Mouse (Mus musculus) spleen, adult 2 months (tissue): Measurements from ENCODE around the gene Krtap13. TPM values are rescaled to one million over a fixed set of nuclear protein-coding genes. Genes with fewer than 3 reads are reported as not detected.

Experiments used
- DNase-seq, 2 experiments: peaks; one replicate each; pipeline versions ENCODE4 v3.0.0 to v3.0.0-alpha.2; 2012 to 2021; ENCODE audit warnings: low spot score in 2 of 2, low read depth in 1 of 2
- H3K27ac ChIP-seq: fragments of 200-500 bp; 2 replicates; pipeline ENCODE4 v1.5.1; 2012; ENCODE audit warnings: low read length, inconsistent platforms; ENCODE audit not compliant: insufficient read depth
- H3K27me3 ChIP-seq: fragments of 200-500 bp; 2 replicates; pipeline ENCODE4 v1.6.1; 2012; ENCODE audit warnings: mild to moderate bottlenecking, moderate library complexity, low read length, inconsistent platforms; ENCODE audit not compliant: control insufficient read depth, insufficient read depth
- H3K36me3 ChIP-seq: fragments of 200-500 bp; 2 replicates; pipeline ENCODE4 v1.6.1; 2012; ENCODE audit warnings: mild to moderate bottlenecking, low read length, inconsistent platforms; ENCODE audit not compliant: control insufficient read depth, insufficient read depth
- H3K4me1 ChIP-seq: fragments of 200-500 bp; 2 replicates; pipeline ENCODE4 v1.6.1; 2011; ENCODE audit warnings: inconsistent platforms; ENCODE audit not compliant: control insufficient read depth, insufficient read depth, insufficient read length
- H3K4me3 ChIP-seq: fragments of 200-500 bp; 2 replicates; pipeline ENCODE4 v1.5.1; 2011; ENCODE audit warnings: mild to moderate bottlenecking, inconsistent platforms; ENCODE audit not compliant: insufficient read depth, insufficient read length; ENCODE audit errors: extremely low read depth
- CTCF ChIP-seq: fragments of 200-500 bp; IDR thresholded peaks from 2 replicates; pipeline ENCODE4 v1.5.1; 2011; ENCODE audit warnings: mild to moderate bottlenecking, inconsistent platforms; ENCODE audit not compliant: insufficient read depth, insufficient read length, insufficient replicate concordance; ENCODE audit errors: extremely low read depth
- POLR2A ChIP-seq: fragments of 200-500 bp; IDR thresholded peaks from 2 replicates; pipeline ENCODE4 v1.6.1; 2011; ENCODE audit warnings: low read depth, low read length, inconsistent platforms
- WGBS: fragments of 180-500 bp; shearing (Covaris S2); methylation state at CpG from one replicate; pipeline ENCODE4 v1.1.7; 2018; 5-methylcytosine and 5-hydroxymethylcytosine counted together
- polyA plus RNA-seq: library from polyadenylated mRNA; depleted of rRNA; stranded (reverse); fragments of >200 nt; gene quantifications from 2 replicates; pipeline ENCODE4 v1.2.3, GENCODE M21; 2012

Krtap13 gene
- polyA plus RNA-seq, 1 experiment = not detected

DNA sequence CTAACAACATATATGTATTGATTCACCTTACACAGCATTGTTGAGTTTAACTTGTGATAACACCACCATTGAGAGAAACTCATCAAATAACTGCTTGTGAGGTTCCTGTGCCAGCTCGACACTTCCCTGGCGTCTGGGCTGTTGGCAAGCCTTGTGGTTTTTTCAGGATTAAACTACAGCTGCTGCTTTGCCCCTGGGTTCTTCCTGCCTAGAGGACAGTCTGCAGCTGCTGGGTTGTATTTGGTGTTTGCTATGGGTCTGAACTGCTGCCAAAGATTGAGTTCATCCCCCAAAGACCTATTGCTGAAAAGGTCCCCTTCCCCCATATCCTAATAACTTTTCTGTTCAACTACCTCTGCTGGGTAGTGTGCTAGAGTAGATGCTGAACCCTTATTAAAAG is 16.0 kb downstream of the Krtap13 start:
- no peak for TF ChIP-seq POLR2A
- no peak for TF ChIP-seq CTCF
- H3K27me3 ChIP-seq = no peaks in the 10 kb centered on the region

DNA sequence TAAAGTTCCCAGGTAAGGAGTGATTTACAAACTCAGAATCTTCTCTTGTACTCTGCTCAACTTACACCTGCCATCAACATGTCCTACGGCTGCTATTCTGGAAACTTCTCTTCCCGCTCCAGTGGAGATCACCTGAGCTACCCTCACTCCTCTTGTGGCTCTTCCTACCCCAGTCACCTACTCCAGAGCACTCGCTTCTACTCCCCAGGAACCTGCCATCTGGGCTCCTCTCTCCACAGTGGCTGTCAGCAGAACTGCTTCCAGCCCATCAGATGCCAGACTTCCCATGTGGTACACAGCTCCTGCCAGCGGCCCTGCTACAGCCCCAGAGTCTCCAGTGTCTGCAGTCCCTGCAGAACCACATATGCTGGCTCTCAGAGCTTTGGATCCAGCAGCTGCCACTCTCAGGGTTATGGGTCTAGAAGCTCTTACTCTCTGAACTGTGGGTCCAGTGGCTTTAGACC is 22.6 kb downstream of the Krtap13 start, which contains the start of gene Krtap13-1:
Gene Krtap13-1 (plus strand): TSS at position 51 of the 464 bp plus-strand sequence.
- DNase-seq = no peak
- no peak within 1 kb of the TSS for H3K4me3 ChIP-seq
- no peaks in the 10 kb centered on the region for H3K4me1 ChIP-seq
- no peaks in the 10 kb centered on the region for H3K27me3 ChIP-seq
- no peak within 1 kb of the TSS for H3K27ac ChIP-seq
- WGBS = 78% methylated on average over 4 of the region's 4 CpGs
- TF ChIP-seq CTCF (no peak), POLR2A (no peak)
- no peaks in the 10 kb centered on the region for H3K36me3 ChIP-seq

More for the DNA sequence above, 16.0 kb downstream of the Krtap13 start:
- Histone ChIP-seq H3K4me1 (no peaks in the 10 kb centered on the region), H3K36me3 (no peaks in the 10 kb centered on the region), H3K4me3 (no peak overlapping the region), H3K27ac (no peak overlapping the region)
- WGBS = 29% methylated on average over 2 of the region's 2 CpGs
- DNase-seq = no peak

DNA sequence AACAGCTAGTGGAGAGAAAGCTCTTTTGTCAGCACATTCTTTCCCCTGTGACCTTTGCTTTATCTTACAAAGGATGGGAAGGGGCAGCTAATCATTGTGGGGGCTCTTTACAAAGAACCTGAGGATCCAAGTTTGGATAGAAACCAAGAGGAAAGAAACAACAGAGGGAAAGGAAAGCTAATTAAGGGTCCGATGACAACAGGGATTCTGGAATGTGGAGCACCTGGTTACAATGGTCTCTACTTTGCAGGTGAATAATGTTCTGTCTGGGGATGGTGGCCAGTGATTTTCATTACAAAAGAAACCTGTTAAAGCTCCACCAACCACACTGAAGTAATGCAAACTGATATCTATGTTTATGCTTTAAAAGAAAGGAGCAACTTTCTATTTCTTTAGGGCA is 31.4 kb downstream of the Krtap13 start:
- no peak overlapping the region for H3K4me3 ChIP-seq
- no peaks in the 10 kb centered on the region for H3K36me3 ChIP-seq
- TF ChIP-seq CTCF (no peak), POLR2A (no peak)
- DNase-seq = no peak
- H3K4me1 ChIP-seq = no peaks in the 10 kb centered on the region
- no peak overlapping the region for H3K27ac ChIP-seq
- H3K27me3 ChIP-seq = no peaks in the 10 kb centered on the region
- 57% methylated on average over 1 of the region's 1 CpGs for WGBS

DNA sequence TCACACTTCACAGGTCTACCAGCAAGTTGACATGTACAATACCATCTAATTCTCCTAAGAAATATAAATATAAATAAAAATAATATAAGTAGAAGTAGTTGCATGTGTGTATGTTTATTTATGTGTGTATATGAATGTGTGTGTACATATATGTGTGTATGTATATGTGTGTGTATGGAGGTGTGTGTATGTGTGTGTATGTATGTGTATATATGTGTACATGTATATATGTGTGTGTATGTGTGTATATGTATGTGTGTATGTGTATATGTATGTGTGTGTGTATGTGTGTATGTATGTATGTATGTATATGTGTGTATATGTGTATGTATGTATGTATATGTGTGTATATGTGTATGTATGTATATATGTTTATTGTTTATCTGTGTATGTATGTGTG is 34.9 kb downstream of the Krtap13 start:
- Histone ChIP-seq H3K4me1 (no peaks in the 10 kb centered on the region), H3K4me3 (no peak overlapping the region), H3K27me3 (no peaks in the 10 kb centered on the region), H3K27ac (no peak overlapping the region), H3K36me3 (no peaks in the 10 kb centered on the region)
- TF ChIP-seq CTCF (no peak), POLR2A (no peak)
- DNase-seq = no peak

DNA sequence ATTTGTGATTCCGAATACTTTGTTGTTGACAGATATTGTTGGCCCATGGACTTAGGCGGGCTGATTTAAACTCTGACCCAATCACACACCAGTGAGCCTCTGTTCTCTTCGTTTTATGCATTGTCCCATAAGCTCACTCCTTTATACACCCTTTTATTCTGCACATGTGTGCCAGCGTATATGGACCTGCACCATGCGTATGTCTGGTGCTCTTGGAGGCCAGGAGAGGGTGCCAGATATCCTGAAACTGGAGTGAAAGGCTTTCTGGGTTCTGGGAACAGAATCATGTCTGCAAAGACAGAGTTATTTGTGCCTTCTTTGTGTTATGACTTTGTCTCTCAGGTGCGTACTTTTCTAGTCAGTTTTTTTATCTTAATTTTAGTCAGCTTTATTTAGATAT is 40.2 kb downstream of the Krtap13 start:
- Histone ChIP-seq H3K4me3 (no peak overlapping the region), H3K27me3 (no peaks in the 10 kb centered on the region), H3K36me3 (no peaks in the 10 kb centered on the region), H3K27ac (no peak overlapping the region), H3K4me1 (no peaks in the 10 kb centered on the region)
- no peak for TF ChIP-seq POLR2A
- TF ChIP-seq CTCF = no peak
- no peak for DNase-seq
- 86% methylated on average over 6 of the region's 6 CpGs for WGBS

DNA sequence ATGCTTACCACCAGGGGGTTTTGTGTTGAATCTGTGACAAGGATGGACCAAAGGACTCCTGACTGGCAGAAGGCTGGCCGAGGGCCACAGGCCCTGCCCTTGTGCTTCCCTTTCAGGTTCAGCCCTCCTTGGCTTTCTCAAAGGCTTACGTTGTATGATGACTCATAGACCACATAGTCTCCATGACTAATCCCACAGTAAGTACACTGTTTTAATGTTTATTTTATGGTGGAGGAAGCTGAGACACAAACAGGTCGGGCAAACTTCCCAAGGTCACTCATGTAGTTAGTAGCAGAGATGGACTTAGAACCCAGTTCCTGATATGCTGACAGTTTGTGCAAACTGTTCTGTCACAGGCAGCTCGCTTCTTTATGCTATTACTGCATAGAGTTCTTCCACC is 40.7 kb downstream of the Krtap13 start:
- 69% methylated on average over 4 of the region's 4 CpGs for WGBS
- TF ChIP-seq POLR2A (no peak), CTCF (no peak)
- no peak for DNase-seq
- Histone ChIP-seq H3K27me3 (no peaks in the 10 kb centered on the region), H3K4me3 (no peak overlapping the region), H3K27ac (no peak overlapping the region), H3K36me3 (no peaks in the 10 kb centered on the region), H3K4me1 (no peaks in the 10 kb centered on the region)

DNA sequence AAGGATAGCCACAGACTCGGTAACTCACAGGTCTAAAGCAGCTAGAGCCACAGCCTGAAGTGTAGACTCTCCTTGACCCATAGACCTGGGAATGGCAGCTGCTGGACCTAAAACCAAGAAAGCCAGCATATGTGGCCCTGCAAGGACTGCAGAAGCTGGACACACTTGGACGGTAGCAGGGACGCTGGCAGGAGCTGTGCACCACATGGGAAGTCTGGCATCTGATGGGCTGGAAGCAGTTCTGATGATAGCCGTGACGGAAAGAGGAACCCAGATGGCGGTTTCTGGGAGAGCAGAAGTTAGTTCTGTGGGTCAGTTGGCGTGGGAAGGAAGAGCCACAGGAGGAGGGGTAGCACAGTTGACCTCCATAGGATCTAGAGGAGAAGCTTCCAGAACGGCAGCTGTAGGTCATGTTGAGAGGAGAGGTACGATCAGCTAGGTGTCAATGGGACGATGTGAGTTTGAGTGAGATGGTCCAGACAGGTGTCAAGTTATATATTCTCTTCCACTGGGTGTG is 43.9 kb downstream of the Krtap13 start, which contains the start of gene 2310061N02Rik:
Gene 2310061N02Rik (minus strand): TSS at position 467 of the 517 bp plus-strand sequence.
- TF ChIP-seq CTCF (no peak), POLR2A (no peak)
- Histone ChIP-seq H3K27me3 (no peaks in the 10 kb centered on the region), H3K4me3 (no peak within 1 kb of the TSS), H3K4me1 (no peaks in the 10 kb centered on the region), H3K36me3 (no peaks in the 10 kb centered on the region), H3K27ac (no peak within 1 kb of the TSS)
- WGBS = 79% methylated on average over 10 of the region's 10 CpGs
- no peak for DNase-seq
